Mouse (Mus musculus) heart, adult 2 months (tissue): ENCODE data around the gene Nubp1.

Experiments used
- CTCF ChIP-seq: fragments of 200-600 bp; IDR thresholded peaks from 2 replicates; pipeline ENCODE4 v1.8.1; 2022; ENCODE audit warnings: antibody characterized with exemption, mild to moderate bottlenecking, moderate library complexity
- POLR2A ChIP-seq: fragments of 200-500 bp; IDR thresholded peaks from 2 replicates; pipeline ENCODE4 v1.6.1; 2011; ENCODE audit warnings: mild to moderate bottlenecking, low read depth, low read length, control low read depth; ENCODE audit not compliant: insufficient read depth

GRCm38 (mm10) chr16:10379531-10379930 is 32.2 kb upstream of the Nubp1 start:
- TF ChIP-seq CTCF (no peak), POLR2A (no peak)
